In genomic region chr7:44353601-44354340, GRCm38 (mm10) we compare ENCODE assay signal across 9 mouse cellular contexts. TPM values are rescaled to one million over a fixed set of nuclear protein-coding genes. Genes with fewer than 3 reads are reported as not detected.
DNase-seq lines count a peak whose midpoint lies in the region; ATAC-seq lines count a peak whose summit lies in the region.
"Had no signal": no experiment of that assay in that cellular context is flagged by ENCODE, and none has a peak within 500 bp of the region (broad histone marks: within the 10 kb centered on the region; RNA-seq: fewer than 3 reads in every experiment).

No protein-coding gene starts in this region.

- peaks cover 92% of the 10 kb centered on the region for H3K27me3 ChIP-seq in kidney, embryonic 16.5 days (ENCODE audit: insufficient read depth, low read length)
- H3K27me3 ChIP-seq in embryonic facial prominence, embryonic 12.5 days: peaks cover 96% of the 10 kb centered on the region
- H3K27me3 ChIP-seq in hindbrain, embryonic 13.5 days: peaks cover 81% of the 10 kb centered on the region
- peaks cover 10% of the 10 kb centered on the region for H3K27me3 ChIP-seq in midbrain, embryonic 16.5 days (ENCODE audit: control insufficient read depth, insufficient read depth, low read depth, low read length)

- H3K9me3 ChIP-seq in kidney, embryonic 16.5 days (ENCODE audit: low read length): no peaks in the 10 kb centered on the region; the same call in 1 of the 2 replicates
- no peaks in the 10 kb centered on the region for H3K9me3 ChIP-seq in embryonic facial prominence, embryonic 12.5 days
- no peaks in the 10 kb centered on the region for H3K9me3 ChIP-seq in hindbrain, embryonic 13.5 days
- no peaks in the 10 kb centered on the region for H3K9me3 ChIP-seq in midbrain, embryonic 16.5 days (replicated peaks; ENCODE audit: control insufficient read depth, low read length, poor library complexity, severe bottlenecking)

- no peak for DNase-seq in kidney, adult 8-10 months
- no peak for DNase-seq in gastrocnemius, postnatal 4 days (ENCODE audit: low spot score in 2 of 2)
- DNase-seq in cerebellum, adult 11 months: no peak
- DNase-seq in ovary, adult 18-20 months (ENCODE audit: low spot score): no peak

- 0 out of 2 replicates have a peak, but pooled peaks have one; percentile 2 for ATAC-seq in kidney, embryonic 16.5 days (ENCODE audit: low FRiP score, low TSS enrichment)
- no peak for ATAC-seq in embryonic facial prominence, embryonic 12.5 days (ENCODE audit: insufficient number of reproducible peaks, insufficient read depth, low FRiP score, low TSS enrichment)
- no peak for ATAC-seq in hindbrain, embryonic 13.5 days (ENCODE audit: low FRiP score)
- no peak for ATAC-seq in midbrain, embryonic 16.5 days

- peak overlapping the region; percentile 41 for H3K4me2 ChIP-seq in kidney, embryonic 16.5 days (replicated peaks; ENCODE audit: low read depth, low read length)
- peak overlapping the region; percentile 30 for H3K4me2 ChIP-seq in embryonic facial prominence, embryonic 12.5 days (replicated peaks)
- 0 out of 2 replicates have a peak overlapping the region, but pooled peaks have one; percentile 10 for H3K4me2 ChIP-seq in hindbrain, embryonic 13.5 days
- no peak overlapping the region for H3K4me2 ChIP-seq in midbrain, embryonic 16.5 days (ENCODE audit: low read length)

- H3K4me3 ChIP-seq in kidney, embryonic 16.5 days (ENCODE audit: low read length): peak overlapping the region; percentile 19
- peak overlapping the region; percentile 16; the same call in 1 of the 2 replicates for H3K4me3 ChIP-seq in embryonic facial prominence, embryonic 12.5 days
- H3K4me3 ChIP-seq in hindbrain, embryonic 13.5 days: peak overlapping the region; percentile 12; the same call in 1 of the 2 replicates
- no peak overlapping the region for H3K4me3 ChIP-seq in midbrain, embryonic 16.5 days (ENCODE audit: low read depth, low read length)

- H3K4me1 ChIP-seq in kidney, embryonic 16.5 days (ENCODE audit: insufficient read depth, low read length): peaks cover 40% of the 10 kb centered on the region
- H3K4me1 ChIP-seq in embryonic facial prominence, embryonic 12.5 days: peaks cover 40% of the 10 kb centered on the region
- H3K4me1 ChIP-seq in hindbrain, embryonic 13.5 days (replicated peaks): peaks cover 60% of the 10 kb centered on the region
- H3K4me1 ChIP-seq in midbrain, embryonic 16.5 days (ENCODE audit: control insufficient read depth, insufficient read depth, low read length): peaks cover 38% of the 10 kb centered on the region

- no peak overlapping the region for H3K9ac ChIP-seq in kidney, embryonic 16.5 days (replicated peaks; ENCODE audit: low read length)
- no peak overlapping the region for H3K9ac ChIP-seq in embryonic facial prominence, embryonic 12.5 days
- peak overlapping the region; percentile 51; the same call in 1 of the 2 replicates for H3K9ac ChIP-seq in hindbrain, embryonic 13.5 days
- H3K9ac ChIP-seq in midbrain, embryonic 16.5 days (ENCODE audit: low read depth, low read length): peak overlapping the region; percentile 32; the same call in 1 of the 2 replicates

- no peaks in the 10 kb centered on the region for H3K36me3 ChIP-seq in kidney, embryonic 16.5 days (ENCODE audit: insufficient read depth, low read length)
- no peaks in the 10 kb centered on the region for H3K36me3 ChIP-seq in embryonic facial prominence, embryonic 12.5 days
- peaks cover 53% of the 10 kb centered on the region for H3K36me3 ChIP-seq in hindbrain, embryonic 13.5 days
- peaks cover 20% of the 10 kb centered on the region for H3K36me3 ChIP-seq in midbrain, embryonic 16.5 days (ENCODE audit: control insufficient read depth, insufficient read depth, low read length)

- WGBS in kidney, embryonic 16.5 days: 2% methylated on average over 35 of the region's 35 CpGs
- 2% methylated on average over 34 of the region's 35 CpGs for WGBS in embryonic facial prominence, embryonic 12.5 days
- 3% methylated on average over 35 of the region's 35 CpGs for WGBS in hindbrain, embryonic 13.5 days
- 5% methylated on average over 28 of the region's 35 CpGs for WGBS in midbrain, embryonic 16.5 days

- H3K27ac ChIP-seq in kidney, embryonic 16.5 days (ENCODE audit: low read length): no peak overlapping the region
- no peak overlapping the region for H3K27ac ChIP-seq in embryonic facial prominence, embryonic 12.5 days
- H3K27ac ChIP-seq in hindbrain, embryonic 13.5 days: no peak overlapping the region
- H3K27ac ChIP-seq in midbrain, embryonic 16.5 days (ENCODE audit: low read length): no peak overlapping the region

RNA-seq across cellular contexts. Expression of gene Syt3, which starts 30.1 kb away (rescaled TPM):
- 2.7 and 3.4 TPM in 2 replicates for polyA plus RNA-seq in kidney, embryonic 16.5 days (2015; fragmentation: Nextera tagmentation; extraction: Ambion mirVana)
- 2.9 and 3.3 TPM in 2 replicates for polyA plus RNA-seq in embryonic facial prominence, embryonic 12.5 days (2016; fragmentation: Nextera tagmentation; extraction: Ambion mirVana)
- polyA plus RNA-seq in hindbrain, embryonic 13.5 days (2015; fragmentation: Nextera tagmentation; extraction: Ambion mirVana): 26.1 and 27.7 TPM in 2 replicates
- polyA plus RNA-seq in midbrain, embryonic 16.5 days (2015; fragmentation: Nextera tagmentation; extraction: Ambion mirVana): 57.4 and 73.2 TPM in 2 replicates
- under 1 TPM; 0.34 to 0.49 TPM for total RNA-seq in gastrocnemius, postnatal 4 days (2021)

RNA-seq across cellular contexts. Expression of gene 1700008O03Rik, which starts 31.8 kb away (rescaled TPM):
- 0.64 and 1.1 TPM in 2 replicates for polyA plus RNA-seq in kidney, embryonic 16.5 days (2015; fragmentation: Nextera tagmentation; extraction: Ambion mirVana)
- polyA plus RNA-seq in embryonic facial prominence, embryonic 12.5 days (2016; fragmentation: Nextera tagmentation; extraction: Ambion mirVana): 0.86 and 1.1 TPM in 2 replicates
- 1.8 and 2.4 TPM in 2 replicates for polyA plus RNA-seq in hindbrain, embryonic 13.5 days (2015; fragmentation: Nextera tagmentation; extraction: Ambion mirVana)
- 2.0 and 3.6 TPM in 2 replicates for polyA plus RNA-seq in midbrain, embryonic 16.5 days (2015; fragmentation: Nextera tagmentation; extraction: Ambion mirVana)
- not detected for total RNA-seq in gastrocnemius, postnatal 4 days (2021)
- total RNA-seq: liver, adult 2 months had no signal

RNA-seq across cellular contexts. Expression of gene Shank1, which starts 43.7 kb away (rescaled TPM):
- 1.5 and 1.7 TPM in 2 replicates for polyA plus RNA-seq in kidney, embryonic 16.5 days (2015; fragmentation: Nextera tagmentation; extraction: Ambion mirVana)
- polyA plus RNA-seq in embryonic facial prominence, embryonic 12.5 days (2016; fragmentation: Nextera tagmentation; extraction: Ambion mirVana): 2.4 and 3.8 TPM in 2 replicates
- polyA plus RNA-seq in hindbrain, embryonic 13.5 days (2015; fragmentation: Nextera tagmentation; extraction: Ambion mirVana): 31.7 and 32.6 TPM in 2 replicates
- 35.6 and 36.8 TPM in 2 replicates for polyA plus RNA-seq in midbrain, embryonic 16.5 days (2015; fragmentation: Nextera tagmentation; extraction: Ambion mirVana)
- 1 to 10 TPM; 3.0 to 3.5 TPM for total RNA-seq in gastrocnemius, postnatal 4 days (2021)
- total RNA-seq: liver, adult 2 months had no signal

RNA-seq across cellular contexts. Expression of gene Clec11a, which starts 47.1 kb away (rescaled TPM):
- 3.6 and 5.8 TPM in 2 replicates for polyA plus RNA-seq in kidney, embryonic 16.5 days (2015; fragmentation: Nextera tagmentation; extraction: Ambion mirVana)
- polyA plus RNA-seq in embryonic facial prominence, embryonic 12.5 days (2016; fragmentation: Nextera tagmentation; extraction: Ambion mirVana): 1.9 and 2.3 TPM in 2 replicates
- 3.4 and 3.9 TPM in 2 replicates for polyA plus RNA-seq in hindbrain, embryonic 13.5 days (2015; fragmentation: Nextera tagmentation; extraction: Ambion mirVana)
- 4.0 and 4.2 TPM in 2 replicates for polyA plus RNA-seq in midbrain, embryonic 16.5 days (2015; fragmentation: Nextera tagmentation; extraction: Ambion mirVana)
- 1 to 10 TPM; 3.9 to 4.7 TPM for total RNA-seq in gastrocnemius, postnatal 4 days (2021)

Comparison
In these comparisons a context has a peak if more than half of its experiments do, and no peak if none do; other contexts are left out.
1. H3K9ac ChIP-seq: peak in hindbrain, embryonic 13.5 days (single experiment) and midbrain, embryonic 16.5 days (single experiment); none in kidney, embryonic 16.5 days (single experiment) and embryonic facial prominence, embryonic 12.5 days (single experiment).